Mouse (Mus musculus): ENCODE measurements around the gene Txndc11. TPM values are rescaled to one million over a fixed set of nuclear protein-coding genes. Genes with fewer than 3 reads are reported as not detected.

Txndc11 gene
- polyA plus RNA-seq, 1 experiment from 2014 or later: 27.4 TPM

DNA sequence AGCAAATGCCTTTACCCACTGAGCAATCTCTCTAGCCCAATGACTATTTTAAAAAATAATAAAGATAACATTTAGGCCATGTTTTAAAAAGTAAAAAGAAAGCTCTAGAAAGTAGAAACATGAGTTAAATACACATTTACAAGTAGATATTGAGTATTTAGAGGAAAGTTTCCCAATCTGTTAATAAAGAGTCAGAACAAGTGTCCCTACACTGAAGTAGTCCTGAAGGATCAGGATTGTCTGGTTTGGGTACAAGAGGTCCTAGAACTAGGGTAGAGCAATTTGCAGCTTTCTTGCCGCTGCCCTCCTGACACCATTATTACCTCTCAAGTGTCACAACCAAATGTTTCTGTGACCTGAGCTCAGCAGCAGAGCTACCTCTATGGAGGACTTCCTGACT lies 10.3 kb downstream of the Txndc11 start:
- 100% methylated on average over 1 of the region's 1 CpGs for WGBS
- no peak for ATAC-seq
- H3K36me3 ChIP-seq (ENCODE audit: control insufficient read depth, insufficient read depth, low read length): peaks cover 18% of the 10 kb centered on the region

DNA sequence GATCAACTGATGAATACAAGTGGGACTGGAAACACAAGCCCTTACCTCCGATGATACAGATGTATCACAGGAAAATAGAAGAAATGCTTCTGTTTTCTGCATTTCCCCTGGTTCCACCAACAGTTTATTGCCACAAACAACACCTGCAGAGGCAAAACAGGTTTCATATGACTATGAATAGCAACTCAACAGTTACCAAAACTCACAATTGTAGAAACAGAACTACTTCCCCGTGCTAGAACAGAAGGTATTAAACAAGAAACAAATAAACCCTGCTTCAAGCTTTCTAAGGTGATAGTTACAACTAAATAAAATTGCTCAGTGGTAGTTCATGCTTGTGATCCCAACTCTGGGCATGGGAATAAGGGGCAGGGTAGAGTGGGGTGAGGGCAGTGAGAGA lies 11.8 kb downstream of the Txndc11 start:
- H3K27ac ChIP-seq (ENCODE audit: low read depth, low read length): no peak overlapping the region
- no peaks in the 10 kb centered on the region for H3K27me3 ChIP-seq (replicated peaks; ENCODE audit: control insufficient read depth, insufficient read depth, low read length)
- no peak overlapping the region for H3K9ac ChIP-seq (ENCODE audit: low read depth, low read length)
- no peak overlapping the region for H3K4me2 ChIP-seq (ENCODE audit: low read length)
- H3K36me3 ChIP-seq (ENCODE audit: control insufficient read depth, insufficient read depth, low read length): peaks cover 18% of the 10 kb centered on the region
- no peak for ATAC-seq
- no peaks in the 10 kb centered on the region for H3K4me1 ChIP-seq (ENCODE audit: control insufficient read depth, insufficient read depth, low read depth, low read length)
- WGBS: 93% methylated on average over 2 of the region's 2 CpGs
- no peaks in the 10 kb centered on the region for H3K9me3 ChIP-seq (ENCODE audit: control insufficient read depth, low read length)
- no peak overlapping the region for H3K4me3 ChIP-seq (ENCODE audit: low read length)

More for the DNA sequence above, 10.3 kb downstream of the Txndc11 start:
- H3K9me3 ChIP-seq (ENCODE audit: control insufficient read depth, low read length): no peaks in the 10 kb centered on the region
- H3K9ac ChIP-seq (ENCODE audit: low read depth, low read length): no peak overlapping the region
- H3K27ac ChIP-seq (ENCODE audit: low read depth, low read length): no peak overlapping the region
- no peak overlapping the region for H3K4me2 ChIP-seq (ENCODE audit: low read length)
- no peaks in the 10 kb centered on the region for H3K4me1 ChIP-seq (ENCODE audit: control insufficient read depth, insufficient read depth, low read depth, low read length)
- no peaks in the 10 kb centered on the region for H3K27me3 ChIP-seq (replicated peaks; ENCODE audit: control insufficient read depth, insufficient read depth, low read length)
- no peak overlapping the region for H3K4me3 ChIP-seq (ENCODE audit: low read length)

- no peaks in the 10 kb centered on the region for H3K9me3 ChIP-seq (ENCODE audit: control insufficient read depth, low read length)
- no peak overlapping the region for H3K27ac ChIP-seq (ENCODE audit: low read depth, low read length)
- H3K4me3 ChIP-seq (ENCODE audit: low read length): no peak overlapping the region
- WGBS: 80% methylated on average over 4 of the region's 4 CpGs
- no peak overlapping the region for H3K4me2 ChIP-seq (ENCODE audit: low read length)
- no peak for ATAC-seq
- H3K36me3 ChIP-seq (ENCODE audit: control insufficient read depth, insufficient read depth, low read length): 0 out of 2 replicates have a peak, but pooled peaks cover 2% of the 10 kb centered on the region
- H3K4me1 ChIP-seq (ENCODE audit: control insufficient read depth, insufficient read depth, low read depth, low read length): no peaks in the 10 kb centered on the region
- no peaks in the 10 kb centered on the region for H3K27me3 ChIP-seq (replicated peaks; ENCODE audit: control insufficient read depth, insufficient read depth, low read length)
- no peak overlapping the region for H3K9ac ChIP-seq (ENCODE audit: low read depth, low read length)
Observed at GRCm38 (mm10) chr16:11109198-11109740, 25.2 kb downstream of the Txndc11 start.

DNA sequence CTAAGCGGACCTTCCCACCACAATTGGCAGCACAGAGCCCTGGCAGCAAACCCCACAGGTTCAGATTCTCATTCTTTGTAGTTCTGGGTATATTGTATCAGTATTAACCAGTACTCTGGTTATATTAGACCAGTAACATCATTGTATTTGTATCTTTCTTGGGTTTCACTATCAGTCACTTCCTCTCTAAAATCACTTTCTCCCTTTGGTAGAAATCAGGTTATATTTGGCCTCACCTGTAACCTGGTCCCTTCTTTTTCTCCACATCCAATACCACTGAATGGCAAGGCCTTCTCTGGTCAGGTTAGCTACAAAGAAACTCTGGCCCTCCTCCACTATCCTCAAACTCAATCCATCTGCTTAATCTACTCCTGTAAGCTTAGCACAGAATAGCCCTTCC lies 29.5 kb downstream of the Txndc11 start:
- no peaks in the 10 kb centered on the region for H3K27me3 ChIP-seq (replicated peaks; ENCODE audit: control insufficient read depth, insufficient read depth, low read length)
- H3K27ac ChIP-seq (ENCODE audit: low read depth, low read length): no peak overlapping the region

DNA sequence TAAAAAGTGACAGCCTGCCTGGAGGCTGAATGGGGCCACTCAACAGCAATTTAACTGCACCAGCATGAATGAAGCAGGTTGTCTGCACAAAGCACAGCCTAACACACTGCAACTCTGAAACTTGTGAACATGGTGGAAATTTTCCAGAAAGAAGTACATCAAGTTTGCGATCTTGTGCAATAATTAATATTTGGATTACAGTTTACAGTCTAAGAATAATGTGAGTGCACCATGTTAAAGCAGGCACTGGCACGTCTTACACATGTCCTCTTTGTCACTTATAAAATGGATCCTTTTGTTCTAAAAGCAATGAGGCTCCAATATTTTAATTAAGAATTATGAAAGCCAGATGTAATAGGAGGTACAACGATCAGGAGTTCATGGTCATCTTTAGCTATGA lies 37.1 kb downstream of the Txndc11 start:
- Histone ChIP-seq H3K4me1 (ENCODE audit: control insufficient read depth, insufficient read depth, low read depth, low read length) (no peaks in the 10 kb centered on the region), H3K27ac (ENCODE audit: low read depth, low read length) (no peak overlapping the region), H3K4me3 (ENCODE audit: low read length) (no peak overlapping the region), H3K36me3 (ENCODE audit: control insufficient read depth, insufficient read depth, low read length) (0 out of 2 replicates have a peak, but pooled peaks cover 3% of the 10 kb centered on the region), H3K9ac (ENCODE audit: low read depth, low read length) (no peak overlapping the region), H3K9me3 (ENCODE audit: control insufficient read depth, low read length) (no peaks in the 10 kb centered on the region), H3K4me2 (ENCODE audit: low read length) (no peak overlapping the region), H3K27me3 (replicated peaks; ENCODE audit: control insufficient read depth, insufficient read depth, low read length) (no peaks in the 10 kb centered on the region)
- WGBS: 81% methylated on average over 3 of the region's 3 CpGs
- no peak for ATAC-seq

More for the DNA sequence above, 29.5 kb downstream of the Txndc11 start:
- Histone ChIP-seq H3K9ac (ENCODE audit: low read depth, low read length) (no peak overlapping the region), H3K4me2 (ENCODE audit: low read length) (no peak overlapping the region), H3K9me3 (ENCODE audit: control insufficient read depth, low read length) (no peaks in the 10 kb centered on the region), H3K4me3 (ENCODE audit: low read length) (no peak overlapping the region), H3K36me3 (ENCODE audit: control insufficient read depth, insufficient read depth, low read length) (0 out of 2 replicates have a peak, but pooled peaks cover 2% of the 10 kb centered on the region), H3K4me1 (ENCODE audit: control insufficient read depth, insufficient read depth, low read depth, low read length) (no peaks in the 10 kb centered on the region)
- no peak for ATAC-seq
- 46% methylated on average over 1 of the region's 1 CpGs for WGBS

DNA sequence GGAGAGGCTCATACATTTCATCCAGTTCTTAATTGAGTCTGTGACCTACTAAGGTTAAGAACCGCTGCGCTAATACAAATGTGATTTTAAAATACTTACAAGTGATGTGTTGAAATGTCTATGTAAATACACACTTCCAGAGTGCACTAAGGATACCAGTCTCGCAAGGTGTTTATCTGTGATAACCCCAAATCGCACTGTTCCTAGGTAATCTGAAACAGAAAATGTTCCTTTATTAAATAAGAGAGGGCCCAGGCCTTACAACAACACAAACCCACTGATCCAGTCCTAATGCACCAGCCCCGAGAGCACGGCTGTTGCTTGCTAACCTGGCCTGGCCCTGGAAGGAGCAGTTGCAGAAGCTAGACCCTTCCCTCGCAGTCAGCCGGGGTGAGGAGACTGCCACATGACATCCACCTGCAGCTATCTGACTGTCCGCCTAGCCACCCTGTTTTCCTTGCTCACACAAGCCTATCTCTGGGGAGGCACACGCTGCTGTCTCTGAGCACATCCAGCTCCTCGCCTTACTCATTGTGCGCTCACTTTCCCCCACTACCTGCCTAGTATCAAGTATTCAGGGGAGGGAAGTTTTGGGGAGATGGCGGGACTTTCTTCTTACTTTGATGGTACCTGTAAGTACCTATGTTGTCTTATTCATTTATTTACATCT lies 40.6 kb downstream of the Txndc11 start:
- H3K27ac ChIP-seq (ENCODE audit: low read depth, low read length): no peak overlapping the region
- H3K36me3 ChIP-seq (ENCODE audit: control insufficient read depth, insufficient read depth, low read length): 0 out of 2 replicates have a peak, but pooled peaks cover 5% of the 10 kb centered on the region
- no peaks in the 10 kb centered on the region for H3K4me1 ChIP-seq (ENCODE audit: control insufficient read depth, insufficient read depth, low read depth, low read length)
- 94% methylated on average over 13 of the region's 13 CpGs for WGBS
- H3K9ac ChIP-seq (ENCODE audit: low read depth, low read length): no peak overlapping the region
- no peak overlapping the region for H3K4me3 ChIP-seq (ENCODE audit: low read length)
- no peaks in the 10 kb centered on the region for H3K9me3 ChIP-seq (ENCODE audit: control insufficient read depth, low read length)
- H3K27me3 ChIP-seq (replicated peaks; ENCODE audit: control insufficient read depth, insufficient read depth, low read length): no peaks in the 10 kb centered on the region
- ATAC-seq: no peak
- H3K4me2 ChIP-seq (ENCODE audit: low read length): no peak overlapping the region

DNA sequence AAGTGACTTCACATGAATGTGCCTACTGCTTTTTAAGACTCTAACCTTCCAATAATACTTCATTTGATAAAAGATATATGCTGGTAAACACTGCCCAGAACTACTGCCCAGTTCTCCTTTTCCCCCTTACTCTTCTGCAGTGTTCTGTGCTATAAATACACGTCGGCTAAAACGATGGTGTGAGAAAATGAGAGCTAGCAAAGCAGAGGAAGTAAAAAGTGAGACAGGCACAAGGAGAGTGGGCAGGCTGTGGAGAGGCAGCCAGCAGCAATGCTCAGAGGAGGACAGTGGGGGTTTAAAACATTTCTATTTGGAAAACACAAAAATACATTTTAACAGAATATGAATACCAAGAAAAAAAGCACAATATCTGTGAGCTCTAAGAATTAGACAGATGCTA lies 41.9 kb downstream of the Txndc11 start:
- WGBS: 85% methylated on average over 3 of the region's 3 CpGs
- H3K27me3 ChIP-seq (replicated peaks; ENCODE audit: control insufficient read depth, insufficient read depth, low read length): no peaks in the 10 kb centered on the region
- H3K4me2 ChIP-seq (ENCODE audit: low read length): no peak overlapping the region
- no peak overlapping the region for H3K9ac ChIP-seq (ENCODE audit: low read depth, low read length)
- no peaks in the 10 kb centered on the region for H3K4me1 ChIP-seq (ENCODE audit: control insufficient read depth, insufficient read depth, low read depth, low read length)
- no peak overlapping the region for H3K27ac ChIP-seq (ENCODE audit: low read depth, low read length)
- no peaks in the 10 kb centered on the region for H3K9me3 ChIP-seq (ENCODE audit: control insufficient read depth, low read length)
- no peak overlapping the region for H3K4me3 ChIP-seq (ENCODE audit: low read length)
- no peak for ATAC-seq
- peaks cover 13% of the 10 kb centered on the region for H3K36me3 ChIP-seq (ENCODE audit: control insufficient read depth, insufficient read depth, low read length)

- H3K27me3 ChIP-seq (replicated peaks; ENCODE audit: control insufficient read depth, insufficient read depth, low read length): no peaks in the 10 kb centered on the region
- H3K36me3 ChIP-seq (ENCODE audit: control insufficient read depth, insufficient read depth, low read length): peaks cover 14% of the 10 kb centered on the region
- no peak overlapping the region for H3K4me3 ChIP-seq (ENCODE audit: low read length)
- ATAC-seq: no peak
- H3K9ac ChIP-seq (ENCODE audit: low read depth, low read length): no peak overlapping the region
- WGBS: 70% methylated on average over 4 of the region's 4 CpGs
- H3K27ac ChIP-seq (ENCODE audit: low read depth, low read length): no peak overlapping the region
- no peak overlapping the region for H3K4me2 ChIP-seq (ENCODE audit: low read length)
- no peaks in the 10 kb centered on the region for H3K9me3 ChIP-seq (ENCODE audit: control insufficient read depth, low read length)
- H3K4me1 ChIP-seq (ENCODE audit: control insufficient read depth, insufficient read depth, low read depth, low read length): no peaks in the 10 kb centered on the region
Observed at GRCm38 (mm10) chr16:11092061-11092460, 42.4 kb downstream of the Txndc11 start.

GRCm38 (mm10) chr16:11090836-11091570 lies 43.4 kb downstream of the Txndc11 start:
- Histone ChIP-seq H3K27me3 (replicated peaks; ENCODE audit: control insufficient read depth, insufficient read depth, low read length) (no peaks in the 10 kb centered on the region), H3K4me1 (ENCODE audit: control insufficient read depth, insufficient read depth, low read depth, low read length) (no peaks in the 10 kb centered on the region; the same call in 1 of the 2 replicates), H3K4me3 (ENCODE audit: low read length) (no peak overlapping the region), H3K27ac (ENCODE audit: low read depth, low read length) (peak overlapping the region; percentile 52; the same call in 1 of the 2 replicates), H3K9me3 (ENCODE audit: control insufficient read depth, low read length) (no peaks in the 10 kb centered on the region), H3K4me2 (ENCODE audit: low read length) (no peak overlapping the region), H3K9ac (ENCODE audit: low read depth, low read length) (no peak overlapping the region), H3K36me3 (ENCODE audit: control insufficient read depth, insufficient read depth, low read length) (peaks cover 14% of the 10 kb centered on the region)
- ATAC-seq: no peak
- WGBS: 76% methylated on average over 10 of the region's 10 CpGs

All from hindbrain, embryonic 16.5 days (tissue).